Mouse (Mus musculus): ENCODE data around the gene Rad50. TPM values are rescaled to one million over a fixed set of nuclear protein-coding genes. Genes with fewer than 3 reads are reported as not detected.
A peak's percentile ranks its signal among the peaks of the same experiment; 100 is the strongest.

The Rad50 gene
- total and polyA plus RNA-seq, 2 experiments from 2014 or later = 5.8 to 10.0 TPM

GRCm38 (mm10) chr11:53719701-53720100, 12.6 kb upstream of the Rad50 start:
- H3K4me1 ChIP-seq (ENCODE audit: insufficient read depth, low read length) = no peaks in the 10 kb centered on the region
- WGBS = 74% methylated on average over 1 of the region's 1 CpGs
- no peak for TF ChIP-seq CTCF (IDR thresholded peaks at IDR 0.05)
- H3K4me2 ChIP-seq (ENCODE audit: low read depth, low read length, poor library complexity, severe bottlenecking) = no peak overlapping the region
- ATAC-seq (ENCODE audit: low FRiP score) (no peak), DNase-seq (ENCODE audit: low spot score) (no peak)
- no peaks in the 10 kb centered on the region for H3K9me3 ChIP-seq (ENCODE audit: low read length)
- no peak overlapping the region for H3K27ac ChIP-seq (ENCODE audit: low read depth, low read length)
- H3K4me3 ChIP-seq (ENCODE audit: low read depth, low read length) = no peak overlapping the region
- no peak overlapping the region for H3K9ac ChIP-seq (replicated peaks; ENCODE audit: low read length, poor library complexity, severe bottlenecking)
- H3K27me3 ChIP-seq (ENCODE audit: insufficient read depth, low read length) = no peaks in the 10 kb centered on the region
- H3K36me3 ChIP-seq (ENCODE audit: insufficient read depth, low read length) = no peaks in the 10 kb centered on the region

GRCm38 (mm10) chr11:53707718-53708009, 545 bp upstream of the Rad50 start:
- ATAC-seq (ENCODE audit: low FRiP score) = no peak
- Histone ChIP-seq H3K4me3 (ENCODE audit: low read depth, low read length) (peak overlapping the region; percentile 65), H3K27me3 (ENCODE audit: insufficient read depth, low read length) (no peaks in the 10 kb centered on the region), H3K36me3 (ENCODE audit: insufficient read depth, low read length) (peaks cover 2% of the 10 kb centered on the region; the same call in 1 of the 2 replicates), H3K4me1 (ENCODE audit: insufficient read depth, low read length) (no peaks in the 10 kb centered on the region), H3K4me2 (ENCODE audit: low read depth, low read length, poor library complexity, severe bottlenecking) (peak overlapping the region; percentile 68), H3K9me3 (ENCODE audit: low read length) (no peaks in the 10 kb centered on the region), H3K27ac (ENCODE audit: low read depth, low read length) (no peak overlapping the region), H3K9ac (replicated peaks; ENCODE audit: low read length, poor library complexity, severe bottlenecking) (0 out of 2 replicates have a peak overlapping the region, but pooled peaks have one; percentile 62)
- WGBS = 75% methylated on average over 3 of the region's 3 CpGs
- TF ChIP-seq CTCF (IDR thresholded peaks at IDR 0.05) = no peak
- no peak for DNase-seq (ENCODE audit: low spot score)

GRCm38 (mm10) chr11:53706236-53706933, 734 bp downstream of the Rad50 start:
- Histone ChIP-seq H3K27ac (ENCODE audit: low read depth, low read length) (peak overlapping the region; percentile 51; the same call in 1 of the 2 replicates), H3K9me3 (ENCODE audit: low read length) (no peaks in the 10 kb centered on the region), H3K27me3 (ENCODE audit: insufficient read depth, low read length) (no peaks in the 10 kb centered on the region), H3K4me2 (ENCODE audit: low read depth, low read length, poor library complexity, severe bottlenecking) (peak overlapping the region; percentile 68), H3K4me3 (ENCODE audit: low read depth, low read length) (peak overlapping the region; percentile 65), H3K36me3 (ENCODE audit: insufficient read depth, low read length) (peaks cover 2% of the 10 kb centered on the region), H3K4me1 (ENCODE audit: insufficient read depth, low read length) (no peaks in the 10 kb centered on the region), H3K9ac (replicated peaks; ENCODE audit: low read length, poor library complexity, severe bottlenecking) (peak overlapping the region; percentile 62)
- ATAC-seq (ENCODE audit: low FRiP score) = peak; percentile 60; the same call in 1 of the 2 replicates
- 7% methylated on average over 29 of the region's 29 CpGs for WGBS
- TF ChIP-seq CTCF (IDR thresholded peaks at IDR 0.05) = peak; percentile 30; the same call in 1 of the 2 replicates
- peak; percentile 37 for DNase-seq (ENCODE audit: low spot score)

GRCm38 (mm10) chr11:53699351-53699750, 7.8 kb downstream of the Rad50 start:
- no peak overlapping the region for H3K27ac ChIP-seq (ENCODE audit: low read depth, low read length)
- ATAC-seq (ENCODE audit: low FRiP score) (no peak), DNase-seq (ENCODE audit: low spot score) (no peak)
- 92% methylated on average over 4 of the region's 4 CpGs for WGBS
- H3K9me3 ChIP-seq (ENCODE audit: low read length) = no peaks in the 10 kb centered on the region
- no peaks in the 10 kb centered on the region for H3K4me1 ChIP-seq (ENCODE audit: insufficient read depth, low read length)
- no peak overlapping the region for H3K4me3 ChIP-seq (ENCODE audit: low read depth, low read length)
- peaks cover 2% of the 10 kb centered on the region for H3K36me3 ChIP-seq (ENCODE audit: insufficient read depth, low read length)
- no peaks in the 10 kb centered on the region for H3K27me3 ChIP-seq (ENCODE audit: insufficient read depth, low read length)
- no peak overlapping the region for H3K9ac ChIP-seq (replicated peaks; ENCODE audit: low read length, poor library complexity, severe bottlenecking)
- no peak for TF ChIP-seq CTCF (IDR thresholded peaks at IDR 0.05)
- no peak overlapping the region for H3K4me2 ChIP-seq (ENCODE audit: low read depth, low read length, poor library complexity, severe bottlenecking)

- Histone ChIP-seq H3K27ac (ENCODE audit: low read depth, low read length) (no peak overlapping the region), H3K36me3 (ENCODE audit: insufficient read depth, low read length) (no peaks in the 10 kb centered on the region; the same call in 1 of the 2 replicates), H3K27me3 (ENCODE audit: insufficient read depth, low read length) (no peaks in the 10 kb centered on the region), H3K9me3 (ENCODE audit: low read length) (no peaks in the 10 kb centered on the region), H3K4me3 (ENCODE audit: low read depth, low read length) (no peak overlapping the region), H3K4me1 (ENCODE audit: insufficient read depth, low read length) (no peaks in the 10 kb centered on the region), H3K9ac (replicated peaks; ENCODE audit: low read length, poor library complexity, severe bottlenecking) (no peak overlapping the region), H3K4me2 (ENCODE audit: low read depth, low read length, poor library complexity, severe bottlenecking) (no peak overlapping the region)
- DNase-seq (ENCODE audit: low spot score) (no peak), ATAC-seq (ENCODE audit: low FRiP score) (no peak)
- 92% methylated on average over 2 of the region's 2 CpGs for WGBS
- peak; percentile 29; the same call in 1 of the 2 replicates for TF ChIP-seq CTCF (IDR thresholded peaks at IDR 0.05)
Measured at GRCm38 (mm10) chr11:53698521-53698920, 8.6 kb downstream of the Rad50 start.

- no peak for TF ChIP-seq CTCF (IDR thresholded peaks at IDR 0.05)
- H3K9ac ChIP-seq (replicated peaks; ENCODE audit: low read length, poor library complexity, severe bottlenecking) = no peak overlapping the region
- H3K9me3 ChIP-seq (ENCODE audit: low read length) = no peaks in the 10 kb centered on the region
- no peak overlapping the region for H3K27ac ChIP-seq (ENCODE audit: low read depth, low read length)
- H3K36me3 ChIP-seq (ENCODE audit: insufficient read depth, low read length) = peaks cover 4% of the 10 kb centered on the region; the same call in 1 of the 2 replicates
- no peak overlapping the region for H3K4me3 ChIP-seq (ENCODE audit: low read depth, low read length)
- 29% methylated on average over 10 of the region's 10 CpGs for WGBS
- no peaks in the 10 kb centered on the region for H3K4me1 ChIP-seq (ENCODE audit: insufficient read depth, low read length)
- ATAC-seq (ENCODE audit: low FRiP score) (no peak), DNase-seq (ENCODE audit: low spot score) (peak; percentile 44)
- H3K27me3 ChIP-seq (ENCODE audit: insufficient read depth, low read length) = no peaks in the 10 kb centered on the region
- H3K4me2 ChIP-seq (ENCODE audit: low read depth, low read length, poor library complexity, severe bottlenecking) = peak overlapping the region; percentile 24; the same call in 1 of the 2 replicates
Measured at GRCm38 (mm10) chr11:53691979-53692378, 15.1 kb downstream of the Rad50 start.
